Mouse (Mus musculus) lung, embryonic 14.5 days (tissue): ENCODE measurements around the gene Cenpu. TPM values are rescaled to one million over a fixed set of nuclear protein-coding genes. Genes with fewer than 3 reads are reported as not detected.

ENCODE experiments used
- ATAC-seq: fragments of 200-750 bp; cut with Nextera tagmentation; 2 replicates; pipeline ENCODE4 v1.8.0; 2017; ENCODE audit warnings: mild to moderate bottlenecking, moderate TSS enrichment, moderate library complexity; ENCODE audit not compliant: insufficient read depth
- DNase-seq: peaks from one replicate; pipeline ENCODE4 v3.0.0-alpha.2; 2015
- H3K27ac ChIP-seq: fragments of 300-500 bp; sonication (generic); 2 replicates; pipeline ENCODE4 v1.5.1; 2014; ENCODE audit warnings: low read depth, mild to moderate bottlenecking, moderate library complexity
- H3K27me3 ChIP-seq: fragments of 300-500 bp; sonication (generic); 2 replicates; pipeline ENCODE4 v1.6.1; 2014; ENCODE audit warnings: low read length, control low read depth; ENCODE audit not compliant: insufficient read depth
- H3K36me3 ChIP-seq: fragments of 300-500 bp; sonication (generic); 2 replicates; pipeline ENCODE4 v1.6.1; 2014; ENCODE audit warnings: control low read depth; ENCODE audit not compliant: insufficient read depth
- H3K4me1 ChIP-seq: fragments of 300-500 bp; sonication (generic); 2 replicates; pipeline ENCODE4 v1.6.1; 2014; ENCODE audit warnings: antibody characterized with exemption, control low read depth; ENCODE audit not compliant: insufficient read depth
- H3K4me2 ChIP-seq: fragments of 300-500 bp; sonication (generic); 2 replicates; pipeline ENCODE4 v1.6.1; 2014; ENCODE audit warnings: mild to moderate bottlenecking
- H3K4me3 ChIP-seq: fragments of 300-500 bp; sonication (generic); 2 replicates; pipeline ENCODE4 v1.5.1; 2014; ENCODE audit warnings: low read depth, low read length
- H3K9ac ChIP-seq: fragments of 300-500 bp; sonication (generic); 2 replicates; pipeline ENCODE4 v1.6.1; 2014
- H3K9me3 ChIP-seq: fragments of 300-500 bp; sonication (generic); 2 replicates; pipeline ENCODE4 v1.6.1; 2016; ENCODE audit warnings: low read depth, low read length, control low read depth
- CTCF ChIP-seq: IDR thresholded peaks from 2 replicates; pipeline ENCODE4 v1.5.1; 2016; ENCODE audit warnings: antibody characterized with exemption, low read depth
- WGBS: fragments of 180-500 bp; shearing (Covaris S2); extraction: QIAGEN DNeasy Blood & Tissue Kit; methylation state at CpG from one replicate; pipeline ENCODE4 v1.1.7; 2014; 5-methylcytosine and 5-hydroxymethylcytosine counted together
- polyA plus RNA-seq: library from polyadenylated mRNA; unstranded; fragments of >200 nt; fragmentation: Nextera tagmentation; extraction: Ambion mirVana; gene quantifications from 2 replicates; pipeline ENCODE4 v1.2.1, GENCODE M21; 2014

The Cenpu gene
- polyA plus RNA-seq, 1 experiment from 2014 or later = 25.6 TPM

GRCm38 (mm10) chr8:46585576-46585975, 33.7 kb downstream of the Cenpu start:
- Histone ChIP-seq H3K4me3 (no peak overlapping the region), H3K36me3 (peaks cover 18% of the 10 kb centered on the region; the same call in 1 of the 2 replicates), H3K27me3 (no peaks in the 10 kb centered on the region), H3K27ac (no peak overlapping the region), H3K9ac (no peak overlapping the region), H3K4me2 (no peak overlapping the region), H3K9me3 (no peaks in the 10 kb centered on the region), H3K4me1 (no peaks in the 10 kb centered on the region)
- WGBS = 59% methylated on average over 3 of the region's 3 CpGs
- DNase-seq (no peak), ATAC-seq (no peak)
- no peak for TF ChIP-seq CTCF

- Histone ChIP-seq H3K4me2 (no peak overlapping the region), H3K9me3 (no peaks in the 10 kb centered on the region), H3K36me3 (0 out of 2 replicates have a peak, but pooled peaks cover 3% of the 10 kb centered on the region), H3K4me1 (no peaks in the 10 kb centered on the region), H3K9ac (no peak overlapping the region), H3K4me3 (no peak overlapping the region), H3K27me3 (no peaks in the 10 kb centered on the region), H3K27ac (no peak overlapping the region)
- ATAC-seq (no peak), DNase-seq (no peak)
- WGBS = 81% methylated on average over 5 of the region's 5 CpGs
- no peak for TF ChIP-seq CTCF
Observed at GRCm38 (mm10) chr8:46587911-46588310, 36.1 kb downstream of the Cenpu start.

- no peak for TF ChIP-seq CTCF
- H3K27me3 ChIP-seq = no peaks in the 10 kb centered on the region
- H3K9me3 ChIP-seq = no peaks in the 10 kb centered on the region
- H3K27ac ChIP-seq = no peak overlapping the region
- no peak overlapping the region for H3K9ac ChIP-seq
- H3K4me1 ChIP-seq = no peaks in the 10 kb centered on the region
- 0 out of 2 replicates have a peak, but pooled peaks cover 3% of the 10 kb centered on the region for H3K36me3 ChIP-seq
- WGBS = 91% methylated on average over 2 of the region's 2 CpGs
- no peak overlapping the region for H3K4me2 ChIP-seq
- no peak overlapping the region for H3K4me3 ChIP-seq
- ATAC-seq (no peak), DNase-seq (no peak)
Observed at GRCm38 (mm10) chr8:46588663-46589062, 36.8 kb downstream of the Cenpu start.

- TF ChIP-seq CTCF = no peak
- no peak overlapping the region for H3K27ac ChIP-seq
- peaks cover 16% of the 10 kb centered on the region; the same call in 1 of the 2 replicates for H3K36me3 ChIP-seq
- H3K4me2 ChIP-seq = no peak overlapping the region
- no peaks in the 10 kb centered on the region for H3K9me3 ChIP-seq
- H3K9ac ChIP-seq = no peak overlapping the region
- ATAC-seq (no peak), DNase-seq (no peak)
- WGBS = 70% methylated on average over 8 of the region's 8 CpGs
- no peaks in the 10 kb centered on the region for H3K4me1 ChIP-seq
- H3K4me3 ChIP-seq = no peak overlapping the region
- no peaks in the 10 kb centered on the region for H3K27me3 ChIP-seq
Observed at GRCm38 (mm10) chr8:46593067-46593466, 41.2 kb downstream of the Cenpu start.

- H3K4me2 ChIP-seq = no peak overlapping the region
- DNase-seq = peak; percentile 11
- no peak overlapping the region for H3K4me3 ChIP-seq
- H3K27me3 ChIP-seq = no peaks in the 10 kb centered on the region
- 70% methylated on average over 2 of the region's 2 CpGs for WGBS
- H3K9me3 ChIP-seq = no peaks in the 10 kb centered on the region
- H3K36me3 ChIP-seq = peaks cover 18% of the 10 kb centered on the region; the same call in 1 of the 2 replicates
- H3K9ac ChIP-seq = no peak overlapping the region
- no peak for TF ChIP-seq CTCF
- H3K4me1 ChIP-seq = no peaks in the 10 kb centered on the region
- no peak for ATAC-seq
- no peak overlapping the region for H3K27ac ChIP-seq
Observed at GRCm38 (mm10) chr8:46593772-46594171, 41.9 kb downstream of the Cenpu start.

- Histone ChIP-seq H3K4me2 (no peak overlapping the region), H3K4me3 (no peak overlapping the region), H3K36me3 (peaks cover 24% of the 10 kb centered on the region; the same call in 1 of the 2 replicates), H3K27ac (no peak overlapping the region), H3K9ac (no peak overlapping the region), H3K27me3 (no peaks in the 10 kb centered on the region), H3K4me1 (no peaks in the 10 kb centered on the region), H3K9me3 (no peaks in the 10 kb centered on the region)
- DNase-seq (no peak), ATAC-seq (no peak)
- 80% methylated on average over 2 of the region's 2 CpGs for WGBS
- no peak for TF ChIP-seq CTCF
Observed at GRCm38 (mm10) chr8:46595593-46595992, 43.8 kb downstream of the Cenpu start.

DNA sequence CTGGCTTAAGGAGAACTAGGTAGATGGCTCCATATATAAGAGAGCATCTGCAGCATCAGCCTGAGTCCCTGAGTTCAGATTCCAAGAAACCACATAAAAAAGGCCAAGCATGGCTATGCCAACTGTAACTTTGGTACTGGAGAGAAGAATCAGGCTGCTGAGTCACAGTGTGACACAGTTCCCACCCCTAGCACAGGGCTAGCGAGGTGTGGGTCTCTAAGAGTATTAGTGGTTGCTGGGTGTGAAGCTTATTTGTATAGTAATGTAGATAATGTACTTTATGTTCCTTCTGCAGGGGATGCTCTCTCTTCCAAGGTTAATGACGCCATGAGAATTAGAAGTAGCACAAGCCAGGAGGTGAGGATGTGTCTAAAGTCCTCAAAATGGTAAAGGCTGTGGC, 44.7 kb downstream of the Cenpu start:
- Histone ChIP-seq H3K4me1 (no peaks in the 10 kb centered on the region), H3K27ac (no peak overlapping the region), H3K9me3 (no peaks in the 10 kb centered on the region), H3K4me3 (no peak overlapping the region), H3K27me3 (no peaks in the 10 kb centered on the region), H3K9ac (no peak overlapping the region), H3K4me2 (no peak overlapping the region), H3K36me3 (peaks cover 24% of the 10 kb centered on the region; the same call in 1 of the 2 replicates)
- WGBS = 86% methylated on average over 2 of the region's 2 CpGs
- no peak for TF ChIP-seq CTCF
- ATAC-seq (no peak), DNase-seq (no peak)

DNA sequence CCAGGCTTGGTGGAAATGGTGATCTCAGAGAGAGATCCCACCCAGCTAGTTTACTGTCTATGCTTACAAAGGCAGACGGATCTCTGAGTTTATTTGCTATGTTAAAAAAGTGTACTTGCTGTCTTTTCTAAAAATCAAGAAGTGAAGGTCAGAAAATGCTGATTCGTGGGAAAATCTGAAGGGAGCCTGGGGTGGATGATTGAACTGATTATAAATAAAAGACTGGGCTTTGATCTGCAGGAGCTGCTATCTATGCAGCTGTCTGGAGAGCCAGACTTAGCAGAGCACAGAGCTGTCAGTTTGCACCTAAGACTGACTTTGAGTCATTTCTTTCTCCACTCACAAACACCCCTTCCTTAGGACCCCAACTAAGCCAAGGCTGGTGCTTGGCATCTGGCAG, 45.6 kb downstream of the Cenpu start:
- Histone ChIP-seq H3K4me1 (no peaks in the 10 kb centered on the region), H3K36me3 (peaks cover 24% of the 10 kb centered on the region; the same call in 1 of the 2 replicates), H3K9me3 (no peaks in the 10 kb centered on the region), H3K27me3 (no peaks in the 10 kb centered on the region), H3K4me3 (no peak overlapping the region), H3K4me2 (no peak overlapping the region), H3K9ac (no peak overlapping the region), H3K27ac (no peak overlapping the region)
- ATAC-seq (no peak), DNase-seq (no peak)
- TF ChIP-seq CTCF = no peak
- WGBS = 36% methylated on average over 2 of the region's 2 CpGs
